Mouse (Mus musculus) liver, adult 2 months (tissue): ENCODE results near the gene Arhgef2. TPM values are rescaled to one million over a fixed set of nuclear protein-coding genes. Genes with fewer than 3 reads are reported as not detected.

Experiments used
- DNase-seq: peaks from one replicate; pipeline ENCODE4 v3.0.0-alpha.2; 2011; ENCODE audit warnings: low read depth, low spot score; ENCODE audit errors: extremely low read depth
- H3K27ac ChIP-seq: fragments of 200-500 bp; replicated peaks from 2 replicates; pipeline ENCODE4 v1.5.1; 2012; ENCODE audit warnings: low read depth, mild to moderate bottlenecking, control low read depth, inconsistent platforms, low read length; ENCODE audit not compliant: insufficient read depth
- H3K27me3 ChIP-seq: fragments of 200-500 bp; 2 replicates; pipeline ENCODE4 v1.6.1; 2012; ENCODE audit warnings: mild to moderate bottlenecking, moderate library complexity, low read length, inconsistent platforms; ENCODE audit not compliant: control insufficient read depth, insufficient read depth
- H3K36me3 ChIP-seq: fragments of 200-500 bp; 2 replicates; pipeline ENCODE4 v1.6.1; 2012; ENCODE audit warnings: low read length, inconsistent platforms; ENCODE audit not compliant: control insufficient read depth, insufficient read depth
- H3K4me1 ChIP-seq: fragments of 200-500 bp; 2 replicates; pipeline ENCODE4 v1.6.1; 2011; ENCODE audit warnings: low read length; ENCODE audit not compliant: control insufficient read depth, insufficient read depth
- H3K4me3 ChIP-seq: fragments of 200-500 bp; 2 replicates; pipeline ENCODE4 v1.5.1; 2011; ENCODE audit warnings: low read depth, mild to moderate bottlenecking, control low read depth, low read length, moderate library complexity; ENCODE audit not compliant: insufficient read depth
- H3K79me2 ChIP-seq: fragments of 200-500 bp; 2 replicates; pipeline ENCODE4 v1.6.1; 2012; ENCODE audit warnings: inconsistent platforms, mild to moderate bottlenecking, low read length, moderate library complexity; ENCODE audit not compliant: control insufficient read depth, insufficient read depth
- H3K9ac ChIP-seq: fragments of 200-500 bp; 2 replicates; pipeline ENCODE4 v1.6.1; 2012; ENCODE audit warnings: low read depth, mild to moderate bottlenecking, control low read depth, inconsistent platforms, low read length
- CTCF ChIP-seq: fragments of 200-500 bp; IDR thresholded peaks from 2 replicates; pipeline ENCODE4 v1.5.1; 2011; ENCODE audit warnings: low read depth, low read length, control low read depth
- POLR2A ChIP-seq: fragments of 200-500 bp; IDR thresholded peaks from 2 replicates; pipeline ENCODE4 v1.6.1; 2011; ENCODE audit warnings: low read length, control low read depth; ENCODE audit not compliant: insufficient read depth; ENCODE audit errors: extremely low read depth
- WGBS: fragments of 180-500 bp; shearing (Covaris S2); methylation state at CpG from one replicate; pipeline ENCODE4 v1.1.7; 2018; 5-methylcytosine and 5-hydroxymethylcytosine counted together
- polyA plus RNA-seq: library from polyadenylated mRNA; depleted of rRNA; stranded (reverse); fragments of >200 nt; gene quantifications from 2 replicates; pipeline ENCODE4 v1.2.3, GENCODE M21; 2012
- total RNA-seq: library from RNA; depleted of rRNA; stranded (reverse); fragments of >200 nt; gene quantifications from 2 replicates; pipeline ENCODE4 v1.2.3, GENCODE M21; 2014

The Arhgef2 gene
- total and polyA plus RNA-seq, 2 experiments = 2.7 to 4.9 TPM

GRCm38 (mm10) chr3:88578498-88579424 is 27.0 kb upstream of the Arhgef2 start:
- Histone ChIP-seq H3K27ac (no peak overlapping the region), H3K36me3 (peaks cover 14% of the 10 kb centered on the region; the same call in 1 of the 2 replicates), H3K79me2 (no peaks in the 10 kb centered on the region), H3K4me1 (no peaks in the 10 kb centered on the region), H3K9ac (no peak overlapping the region), H3K27me3 (no peaks in the 10 kb centered on the region), H3K4me3 (no peak overlapping the region)
- TF ChIP-seq CTCF (no peak), POLR2A (no peak)
- WGBS = 45% methylated on average over 8 of the region's 8 CpGs
- DNase-seq = no peak

DNA sequence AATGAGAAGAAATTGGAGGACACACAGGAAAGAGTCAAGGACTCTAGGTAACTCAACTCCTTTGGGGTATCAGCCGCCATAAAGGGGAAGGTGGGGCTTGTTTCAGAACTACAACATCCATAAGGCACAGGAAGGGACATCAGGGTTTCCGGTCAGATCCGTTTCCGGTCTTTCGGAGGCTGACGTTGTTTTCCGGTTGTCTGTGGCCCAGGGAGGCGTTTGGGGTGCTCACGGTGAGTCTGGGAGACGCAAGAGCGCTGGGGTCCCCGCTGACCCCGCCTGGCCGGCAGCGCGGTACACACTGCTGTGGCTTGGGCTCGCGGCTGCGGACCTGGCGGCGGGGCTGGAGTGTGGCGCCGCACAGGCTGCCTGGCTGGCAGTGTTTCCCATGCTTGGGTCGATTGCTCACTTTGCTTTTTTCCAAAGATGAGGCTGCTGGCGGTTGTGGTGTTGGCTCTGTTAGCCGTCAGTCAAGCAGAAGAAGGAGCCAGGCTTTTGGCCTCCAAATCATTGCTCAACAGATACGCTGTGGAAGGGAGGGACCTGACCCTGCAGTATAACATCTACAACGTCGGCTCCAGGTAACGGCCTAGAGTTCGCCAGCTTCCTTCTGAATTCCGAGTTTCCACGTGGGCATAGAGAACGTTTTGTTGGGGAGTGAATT is 26.2 kb upstream of the Arhgef2 start:
- peak overlapping the region; percentile 85 for H3K4me3 ChIP-seq
- no peaks in the 10 kb centered on the region for H3K79me2 ChIP-seq
- H3K27ac ChIP-seq = peak overlapping the region; percentile 84
- peak; percentile 93 for DNase-seq
- no peaks in the 10 kb centered on the region for H3K27me3 ChIP-seq
- peaks cover 14% of the 10 kb centered on the region; the same call in 1 of the 2 replicates for H3K36me3 ChIP-seq
- under 1% methylated on average over 34 of the region's 34 CpGs for WGBS
- no peaks in the 10 kb centered on the region for H3K4me1 ChIP-seq
- peak overlapping the region; percentile 92 for H3K9ac ChIP-seq
- no peak for TF ChIP-seq CTCF
- TF ChIP-seq POLR2A = peak; percentile 58; the same call in 1 of the 2 replicates

GRCm38 (mm10) chr3:88585769-88586168 is 20.0 kb upstream of the Arhgef2 start:
- H3K27me3 ChIP-seq = no peaks in the 10 kb centered on the region

GRCm38 (mm10) chr3:88586640-88587039 is 19.1 kb upstream of the Arhgef2 start:
- peaks cover 33% of the 10 kb centered on the region for H3K36me3 ChIP-seq
- DNase-seq = no peak
- no peak overlapping the region for H3K4me3 ChIP-seq
- WGBS = 96% methylated on average over 5 of the region's 5 CpGs
- no peak overlapping the region for H3K27ac ChIP-seq
- H3K27me3 ChIP-seq = no peaks in the 10 kb centered on the region
- H3K9ac ChIP-seq = no peak overlapping the region
- no peak for TF ChIP-seq POLR2A
- TF ChIP-seq CTCF = no peak
- H3K4me1 ChIP-seq = peaks cover 5% of the 10 kb centered on the region
- no peaks in the 10 kb centered on the region for H3K79me2 ChIP-seq

More at GRCm38 (mm10) chr3:88585769-88586168, 20.0 kb upstream of the Arhgef2 start:
- H3K4me3 ChIP-seq = no peak overlapping the region
- peaks cover 36% of the 10 kb centered on the region for H3K36me3 ChIP-seq
- no peak overlapping the region for H3K27ac ChIP-seq
- no peak overlapping the region for H3K9ac ChIP-seq
- no peaks in the 10 kb centered on the region for H3K79me2 ChIP-seq
- TF ChIP-seq POLR2A (no peak), CTCF (no peak)
- peaks cover under 1% of the 10 kb centered on the region; the same call in 1 of the 2 replicates for H3K4me1 ChIP-seq
- 91% methylated on average over 6 of the region's 6 CpGs for WGBS
- DNase-seq = no peak

DNA sequence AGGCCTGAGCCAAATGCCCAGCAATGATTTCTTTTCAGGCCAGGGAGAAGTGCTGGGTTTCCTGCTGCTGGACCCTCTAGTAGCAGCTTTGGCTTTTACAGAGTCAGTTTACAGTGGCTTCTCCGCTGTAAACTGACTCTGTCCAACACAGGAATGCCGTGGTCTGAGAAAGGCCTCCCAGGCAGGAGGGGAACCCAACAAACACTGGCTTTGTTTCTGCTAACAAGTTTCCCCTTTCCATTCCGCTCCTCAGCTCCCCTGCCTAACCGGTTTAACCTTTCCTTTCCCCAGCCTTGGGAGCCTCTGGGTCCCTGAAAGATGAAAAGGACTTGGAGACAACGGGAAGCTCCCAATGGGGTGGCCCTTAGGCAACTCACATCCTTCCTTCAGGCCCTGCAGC is 15.5 kb upstream of the Arhgef2 start:
- H3K4me1 ChIP-seq = peaks cover 12% of the 10 kb centered on the region
- no peak overlapping the region for H3K4me3 ChIP-seq
- WGBS = 67% methylated on average over 5 of the region's 5 CpGs
- no peak for DNase-seq
- TF ChIP-seq POLR2A = no peak
- no peak for TF ChIP-seq CTCF
- H3K27me3 ChIP-seq = no peaks in the 10 kb centered on the region
- no peaks in the 10 kb centered on the region for H3K79me2 ChIP-seq
- peaks cover 22% of the 10 kb centered on the region for H3K36me3 ChIP-seq
- H3K9ac ChIP-seq = no peak overlapping the region
- no peak overlapping the region for H3K27ac ChIP-seq
